Mouse (Mus musculus) induced T-regulatory cell, adult 2 months (primary cell): Measurements from ENCODE around the gene Kansl1.
A peak's percentile ranks its signal among the peaks of the same experiment; 100 is the strongest.

Experiments
- DNase-seq: peaks from one replicate; pipeline ENCODE4 v3.0.0-alpha.2; 2012; ENCODE audit warnings: low read depth

Gene Kansl1

GRCm38 (mm10) chr11:104362704-104363103 is 106.0 kb downstream of the Kansl1 start:
- DNase-seq: no peak

GRCm38 (mm10) chr11:104361790-104362189 is 106.9 kb downstream of the Kansl1 start:
- peak; percentile 88 for DNase-seq

- peak; percentile 60 for DNase-seq
Measured at GRCm38 (mm10) chr11:104346931-104347330, 121.7 kb downstream of the Kansl1 start.

- DNase-seq: no peak
Measured at GRCm38 (mm10) chr11:104334946-104335345, 133.7 kb downstream of the Kansl1 start.

GRCm38 (mm10) chr11:104334115-104334514 is 134.5 kb downstream of the Kansl1 start:
- DNase-seq: no peak

GRCm38 (mm10) chr11:104332105-104332504 is 136.6 kb downstream of the Kansl1 start:
- no peak for DNase-seq

GRCm38 (mm10) chr11:104331208-104331607 is 137.5 kb downstream of the Kansl1 start:
- no peak for DNase-seq

- DNase-seq: no peak
Measured at GRCm38 (mm10) chr11:104330151-104330550, 138.5 kb downstream of the Kansl1 start.

- DNase-seq: no peak
Measured at GRCm38 (mm10) chr11:104329185-104329926, 139.3 kb downstream of the Kansl1 start.

GRCm38 (mm10) chr11:104327946-104328345 is 140.7 kb downstream of the Kansl1 start:
- no peak for DNase-seq

GRCm38 (mm10) chr11:104327462-104327861 is 141.2 kb downstream of the Kansl1 start:
- DNase-seq: no peak

- DNase-seq: no peak
Measured at GRCm38 (mm10) chr11:104322142-104322541, 146.5 kb downstream of the Kansl1 start.

GRCm38 (mm10) chr11:104320511-104320910 is 148.2 kb downstream of the Kansl1 start:
- no peak for DNase-seq

- DNase-seq: peak; percentile 40
Measured at GRCm38 (mm10) chr11:104318940-104319781, 149.5 kb downstream of the Kansl1 start.

- no peak for DNase-seq
Measured at GRCm38 (mm10) chr11:104317631-104318030, 151.0 kb downstream of the Kansl1 start.

GRCm38 (mm10) chr11:104316685-104317400 is 151.8 kb downstream of the Kansl1 start:
- no peak for DNase-seq

GRCm38 (mm10) chr11:104315703-104316102 is 153.0 kb downstream of the Kansl1 start:
- peak; percentile 92 for DNase-seq

- DNase-seq: peak; percentile 48
Measured at GRCm38 (mm10) chr11:104311643-104312042, 157.0 kb downstream of the Kansl1 start.

GRCm38 (mm10) chr11:104310226-104310887 is 158.3 kb downstream of the Kansl1 start:
- peak; percentile 49 for DNase-seq

- DNase-seq: no peak
Measured at GRCm38 (mm10) chr11:104309377-104310225, 159.1 kb downstream of the Kansl1 start.

GRCm38 (mm10) chr11:104307136-104307535 is 161.5 kb downstream of the Kansl1 start:
- DNase-seq: no peak
